Mouse (Mus musculus): ENCODE measurements at regions not wholly inside any gene's neighbourhood (a gene's known extent, or its start where the extent isn't known, plus 50 kb on each side); places are given as distances from the start of the nearest gene placed in this dataset.
A peak's percentile ranks its signal among the peaks of the same experiment; 100 is the strongest.
"Not testable (repeated sequence)": the region's sequence is repeated elsewhere in the genome, so short reads cannot be mapped to it uniquely, and the experiment has no call there.

DNA sequence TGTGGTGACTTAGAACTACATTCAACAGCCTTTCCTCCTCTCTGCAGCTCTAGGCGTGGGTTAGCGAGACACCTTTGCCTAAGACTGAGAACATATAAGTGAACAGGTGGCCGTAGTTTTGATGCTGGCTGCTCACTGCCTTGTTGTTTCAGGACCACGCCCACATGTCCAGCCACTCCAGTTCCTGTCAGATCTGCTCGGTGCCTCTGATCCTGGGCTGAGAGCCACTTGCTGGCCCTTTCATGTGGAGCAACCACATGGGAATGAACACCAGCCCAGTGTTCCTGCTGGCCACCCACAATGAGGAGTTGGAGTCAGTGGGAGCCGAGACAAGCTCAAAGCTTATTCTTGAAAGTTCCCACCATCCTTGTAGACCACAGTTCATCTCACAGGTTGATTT lies 180.5 kb upstream of the Arid1b start:
- no peak for DNase-seq

DNA sequence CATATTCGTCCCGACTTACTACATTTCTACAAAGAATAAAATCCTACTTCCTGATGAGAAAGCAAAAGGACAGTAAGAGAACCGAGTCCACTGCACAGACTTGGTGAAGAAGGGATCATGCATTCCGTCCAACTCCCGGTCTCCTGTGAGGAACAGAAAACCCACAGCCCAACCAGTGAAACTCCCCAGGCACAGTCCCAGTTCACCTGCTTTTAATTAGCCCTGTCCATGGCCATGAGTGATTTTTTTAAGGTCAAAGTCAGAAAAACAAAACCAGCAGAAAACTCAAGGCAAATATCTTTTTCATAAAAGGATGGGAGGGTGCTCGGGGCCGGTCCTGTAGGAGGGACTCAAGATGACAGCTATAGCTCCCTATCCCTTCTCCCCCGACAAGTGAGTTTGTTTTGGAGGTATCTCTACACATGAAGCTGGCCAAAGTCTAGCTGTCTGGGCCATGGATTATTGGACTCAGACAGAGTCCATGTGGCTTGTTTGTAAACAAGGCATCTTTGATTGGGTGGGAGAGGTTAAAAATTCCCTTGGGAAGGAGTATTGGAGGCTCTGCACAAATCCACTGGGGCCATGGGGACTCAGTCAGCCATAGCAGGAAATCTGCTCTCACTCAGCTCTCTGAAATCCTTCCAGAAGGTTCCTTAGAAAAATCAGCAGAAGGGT lies 168.8 kb upstream of the Arid1b start:
- DNase-seq: peak; percentile 68

DNA sequence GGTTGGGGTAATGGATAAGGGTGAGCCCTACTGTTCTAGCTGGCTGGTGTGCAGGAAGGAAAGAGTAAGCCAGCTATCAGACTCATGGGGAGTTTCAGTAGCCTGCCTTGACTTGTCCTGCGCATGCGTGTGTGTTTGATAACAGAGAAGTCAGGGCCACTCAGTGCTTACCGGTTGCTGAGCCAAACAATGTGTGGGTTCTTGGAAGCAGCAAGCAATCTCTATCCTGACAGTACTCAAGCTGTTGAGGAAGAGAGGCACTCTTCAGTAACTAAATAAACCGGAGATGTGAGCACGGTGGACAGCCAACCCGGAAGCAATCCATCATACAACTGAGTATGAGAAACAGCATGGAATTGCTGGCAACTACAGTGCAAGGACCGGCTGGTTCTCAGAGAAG lies 160.1 kb upstream of the Arid1b start:
- DNase-seq: peak; percentile 53

DNA sequence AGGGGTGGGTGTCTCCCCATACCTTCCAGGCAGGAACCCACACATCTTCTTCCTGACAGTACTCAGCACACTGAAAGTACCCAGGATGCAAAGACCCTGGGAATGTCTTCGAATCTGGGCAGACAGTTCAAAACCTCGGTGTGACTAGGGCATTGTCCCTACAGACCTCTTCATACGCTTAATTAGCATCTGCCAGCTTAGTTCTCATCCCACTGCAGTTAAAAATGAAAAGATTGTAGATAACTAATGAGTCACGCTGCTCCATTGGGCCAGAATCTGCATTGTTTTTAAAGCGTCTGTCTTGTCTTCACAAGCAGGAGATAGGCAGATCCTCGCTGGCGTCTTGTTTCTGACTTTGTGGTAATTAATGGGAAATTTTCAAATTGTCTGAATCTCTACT lies 159.6 kb upstream of the Arid1b start:
- DNase-seq: no peak

DNA sequence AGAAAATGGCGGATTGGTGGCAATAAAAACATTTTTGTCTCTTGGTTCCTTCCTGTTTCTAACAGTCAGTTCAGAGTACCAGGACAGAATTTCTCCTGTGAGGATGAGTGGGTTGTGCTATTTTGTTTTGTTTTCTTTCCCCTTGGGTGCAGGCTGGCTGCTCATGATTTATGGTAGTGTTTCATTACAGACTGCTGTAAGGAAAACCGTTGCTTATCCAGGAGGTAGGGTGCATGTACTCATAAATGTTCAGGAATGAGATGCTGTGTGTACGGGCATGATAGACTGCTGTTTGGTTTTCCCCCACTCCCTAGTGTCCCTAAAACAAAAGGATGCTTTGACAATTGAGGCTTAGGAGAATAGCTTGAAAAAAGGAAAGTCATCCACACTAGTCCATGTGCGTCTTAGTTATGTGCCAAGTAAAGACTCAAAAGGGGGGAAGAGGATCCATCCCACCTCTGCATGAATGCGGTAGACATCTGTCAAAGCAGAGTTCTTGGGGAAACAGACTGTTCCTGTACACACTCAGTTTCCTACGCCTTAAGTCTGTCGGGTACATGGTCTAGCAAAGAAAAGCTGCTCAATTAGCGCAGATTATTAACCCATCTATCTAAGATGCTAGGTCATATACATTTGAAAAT lies 158.9 kb upstream of the Arid1b start:
- DNase-seq: no peak

DNA sequence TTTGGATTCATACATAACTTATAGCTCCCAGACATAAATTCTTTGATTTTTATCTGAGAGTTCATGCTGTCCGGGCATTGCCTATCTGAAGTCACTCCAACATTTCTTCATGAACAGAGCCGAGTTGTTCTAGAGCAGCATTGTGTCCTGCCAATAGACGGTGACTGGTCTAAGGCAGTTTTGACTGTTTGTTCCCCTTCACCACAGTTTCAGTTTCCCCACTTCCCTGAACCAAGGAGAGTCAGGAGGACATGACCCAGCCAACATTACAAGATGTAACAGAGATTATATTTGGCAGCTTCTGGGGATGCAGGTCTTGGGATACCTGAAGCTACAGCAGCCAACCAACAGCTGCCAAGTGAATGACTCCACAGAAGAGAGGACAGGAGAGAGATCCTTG lies 154.0 kb upstream of the Arid1b start:
- no peak for DNase-seq

DNA sequence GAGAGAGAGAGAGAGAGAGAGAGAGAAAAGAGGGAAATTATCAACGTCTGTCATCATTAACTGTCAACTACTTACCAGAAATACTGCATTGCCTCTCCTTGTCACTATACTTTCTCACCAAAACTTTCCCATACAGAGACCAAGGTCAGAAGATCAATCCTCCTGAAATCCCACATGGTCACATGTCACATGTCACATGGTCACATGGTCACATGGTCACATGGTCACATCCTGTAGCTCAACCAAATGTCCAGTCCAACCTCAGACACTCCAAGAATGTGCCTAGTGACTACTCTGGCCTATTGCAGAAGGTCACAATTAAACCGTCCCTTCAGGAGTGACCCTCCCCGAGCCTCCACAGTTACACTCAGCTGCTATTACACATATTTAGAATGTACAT lies 135.8 kb upstream of the Arid1b start:
- no peak for DNase-seq

DNA sequence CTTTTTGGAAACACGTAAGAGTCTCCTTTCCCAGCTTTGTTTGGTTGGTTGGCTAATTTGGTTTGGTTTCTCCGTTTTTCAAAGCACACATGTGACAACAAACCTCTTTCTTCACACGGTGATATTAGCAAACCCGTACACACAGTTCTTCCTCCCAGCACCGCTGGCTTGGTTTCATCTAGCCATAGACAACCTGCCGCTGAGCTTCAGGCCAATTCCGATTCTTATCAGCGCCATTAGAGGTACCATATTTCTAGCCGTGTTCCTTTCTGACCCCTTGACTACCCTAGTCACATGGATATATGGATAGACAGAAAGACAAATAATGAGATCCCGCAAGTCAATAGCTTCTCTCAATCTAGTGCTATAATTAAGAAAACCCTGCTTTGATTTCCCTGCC lies 129.2 kb upstream of the Arid1b start:
- no peak for DNase-seq

DNA sequence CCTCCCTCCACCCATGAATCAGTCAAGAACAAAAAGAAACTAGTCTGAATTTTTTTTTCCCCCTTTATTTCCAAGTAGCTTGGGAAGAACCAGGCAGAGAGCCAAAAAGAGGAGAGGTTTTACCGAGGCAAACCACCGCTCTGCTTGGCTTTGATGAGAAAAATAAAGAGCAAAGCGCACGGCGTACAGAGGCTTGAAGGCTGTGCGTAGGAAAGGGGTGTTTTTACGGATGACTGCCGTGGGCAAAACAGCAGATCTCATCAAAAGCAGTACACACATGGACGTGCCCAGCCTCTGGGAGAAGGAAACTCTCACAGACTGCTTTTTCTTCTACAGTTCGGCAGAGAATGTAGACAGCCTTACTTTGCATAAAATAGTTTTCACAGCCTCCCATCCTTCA lies 128.5 kb upstream of the Arid1b start:
- peak; percentile 17 for DNase-seq

DNA sequence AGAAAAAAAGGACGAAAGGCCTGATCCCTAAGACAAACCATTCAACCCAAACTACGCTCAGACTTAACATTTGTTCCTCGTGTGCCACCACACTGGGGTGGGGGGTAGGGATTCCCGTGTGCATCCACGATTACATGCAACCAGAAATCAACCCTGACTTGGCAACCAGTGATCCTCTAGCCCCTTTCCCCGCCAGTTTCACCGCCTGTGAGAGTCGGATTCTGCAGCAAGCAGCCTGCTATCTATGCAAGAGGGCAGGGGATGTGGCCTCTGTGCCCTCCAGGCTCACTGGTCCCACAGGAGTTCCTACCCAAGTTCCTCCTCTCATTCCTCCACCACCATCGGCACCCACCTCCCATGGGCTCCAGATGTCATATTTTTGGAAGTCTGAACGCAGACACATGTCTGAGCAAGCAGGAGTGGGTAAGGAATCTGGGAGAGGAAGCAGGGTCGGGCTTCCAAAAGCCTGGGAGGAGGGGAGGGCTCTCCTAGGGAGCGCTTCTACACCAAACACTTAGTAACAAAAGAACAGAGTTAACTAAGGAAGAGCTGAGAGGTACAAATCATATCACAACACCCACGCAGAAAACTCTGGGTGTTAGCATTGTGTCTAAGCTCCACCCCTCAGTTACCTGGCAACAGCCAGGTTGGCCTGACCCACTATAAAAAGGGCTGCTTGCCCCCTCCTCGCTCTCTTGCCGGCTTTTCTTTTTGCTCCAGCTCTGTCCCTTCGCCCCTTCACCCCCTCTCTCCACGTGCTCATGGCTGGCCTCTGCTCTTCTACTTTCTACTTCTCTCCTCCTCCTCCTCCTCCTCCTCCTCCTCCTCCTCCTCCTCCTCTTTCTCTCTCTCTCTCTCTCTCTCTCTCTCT lies 127.9 kb upstream of the Arid1b start:
- DNase-seq: no peak

DNA sequence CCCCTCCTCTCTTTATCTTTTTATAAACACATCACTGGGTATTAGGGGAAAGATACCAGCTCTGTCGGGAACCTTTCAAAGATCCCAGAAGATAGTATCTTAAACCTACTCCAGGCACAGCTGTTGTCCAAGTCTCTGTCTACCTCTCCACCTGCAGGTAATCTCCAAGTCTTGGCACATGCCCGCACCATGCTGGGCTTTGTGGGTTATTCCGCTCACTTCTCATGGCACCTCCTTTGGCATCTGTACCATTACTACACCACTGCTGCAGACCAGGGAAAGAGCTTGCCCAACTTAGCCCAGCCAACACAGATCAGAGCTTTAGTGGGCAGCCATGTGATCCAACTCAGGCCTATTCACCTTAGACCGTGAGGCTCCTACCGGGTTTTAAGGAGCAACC lies 127.0 kb upstream of the Arid1b start:
- no peak for DNase-seq

DNA sequence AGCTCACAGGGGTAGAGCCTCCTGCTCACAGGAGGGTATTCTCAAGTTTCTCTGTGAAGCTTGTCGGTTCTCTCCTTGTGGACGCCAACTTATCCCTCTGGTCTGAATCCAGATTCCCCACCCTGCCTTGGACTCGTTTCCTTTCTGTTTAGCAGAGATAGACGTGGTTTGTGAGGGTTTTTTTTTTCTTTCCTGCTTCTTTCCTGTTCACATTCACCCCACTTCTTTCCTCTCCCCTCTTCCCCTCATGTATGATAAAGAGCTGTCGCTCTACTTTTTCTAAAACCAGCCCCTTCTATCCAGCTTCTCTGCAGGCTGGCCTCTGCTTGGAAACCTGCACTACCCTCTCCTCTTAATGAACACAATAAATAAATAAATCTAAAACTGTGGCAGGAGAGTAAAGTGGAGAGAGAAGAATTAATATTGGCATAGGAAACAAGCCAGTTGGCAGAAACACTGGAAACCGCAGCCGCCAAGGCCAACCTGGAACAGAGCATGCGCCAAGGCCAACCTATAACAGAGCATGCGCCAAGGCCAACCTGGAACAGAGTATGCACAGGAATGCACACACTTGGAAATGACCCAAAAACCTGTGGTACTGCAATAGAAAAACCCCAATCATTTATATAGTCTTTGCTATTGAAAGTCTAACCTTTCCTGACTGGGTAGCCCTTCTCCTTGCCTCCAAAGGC lies 126.2 kb upstream of the Arid1b start:
- peak; percentile 39 for DNase-seq

DNA sequence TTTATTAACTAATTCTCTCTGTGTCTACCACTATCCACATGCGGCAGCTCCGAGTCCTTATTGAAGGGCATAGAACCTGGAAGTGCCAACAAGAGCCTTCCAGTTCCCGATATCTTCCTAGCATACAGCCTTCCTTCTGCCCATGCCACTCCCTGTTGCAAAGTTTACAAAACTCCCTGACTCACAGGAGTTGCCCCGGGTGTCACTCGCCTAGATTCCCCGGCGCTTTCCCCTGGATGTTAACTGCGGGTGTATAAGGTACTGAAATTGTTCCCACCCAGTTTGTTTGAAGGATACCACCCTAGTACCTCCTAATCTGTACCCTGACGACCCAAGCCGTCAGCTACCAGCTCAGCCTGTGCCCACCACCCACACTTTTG lies 125.7 kb upstream of the Arid1b start:
- DNase-seq: no peak

DNA sequence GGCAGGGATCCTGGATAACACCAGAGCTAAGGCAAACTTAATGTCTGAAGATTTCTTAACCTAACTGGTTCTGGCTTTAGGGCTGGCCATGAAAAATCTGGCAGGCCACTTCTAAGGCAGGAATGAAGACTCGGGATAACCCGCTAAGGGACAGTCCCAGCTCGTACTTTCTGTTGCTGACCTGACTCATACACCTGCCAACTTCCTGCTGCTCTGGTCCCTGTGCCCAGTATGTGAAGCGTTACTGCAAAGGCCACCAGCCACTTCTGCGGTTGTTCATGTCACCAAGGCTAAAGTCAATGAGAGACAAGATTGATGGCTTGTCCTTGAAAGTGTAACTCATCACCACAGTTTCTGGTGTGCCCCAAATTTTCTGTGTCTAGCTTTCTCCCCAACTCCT lies 125.3 kb upstream of the Arid1b start:
- DNase-seq: no peak

DNA sequence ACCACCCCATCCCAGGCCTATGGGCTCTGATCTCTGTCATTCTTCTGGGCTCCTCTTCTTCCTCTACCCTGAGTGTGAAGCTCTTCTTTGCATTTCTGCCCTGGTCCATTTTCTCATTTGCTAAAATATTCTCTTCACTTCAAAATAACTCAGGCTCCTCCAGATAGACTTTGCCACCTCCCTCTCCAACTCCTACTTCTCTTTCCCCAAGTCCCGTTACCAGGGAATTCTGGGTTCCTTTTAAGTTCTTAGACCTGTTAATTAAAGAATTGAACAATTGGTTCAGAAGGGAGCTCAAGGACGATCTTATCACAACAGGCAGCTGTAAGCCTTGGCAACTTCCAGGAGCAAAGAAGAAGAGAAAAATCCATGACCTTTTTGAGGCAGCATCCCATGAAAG lies 122.9 kb upstream of the Arid1b start:
- no peak for DNase-seq

DNA sequence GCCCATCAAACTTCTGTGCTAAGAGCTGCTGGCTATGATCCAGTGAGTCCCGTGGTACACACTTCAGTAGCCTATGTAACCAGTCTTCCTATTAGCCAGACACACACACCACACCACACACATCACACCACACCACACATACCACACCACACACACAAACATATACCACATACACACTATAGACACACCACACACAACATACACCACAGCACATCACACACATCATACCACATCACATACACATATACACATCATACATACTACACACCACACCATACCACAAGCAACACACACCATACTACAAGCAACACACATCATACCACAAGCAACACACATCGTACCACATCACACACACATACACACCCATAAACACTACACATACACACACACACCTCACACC lies 119.7 kb upstream of the Arid1b start:
- no peak for DNase-seq

DNA sequence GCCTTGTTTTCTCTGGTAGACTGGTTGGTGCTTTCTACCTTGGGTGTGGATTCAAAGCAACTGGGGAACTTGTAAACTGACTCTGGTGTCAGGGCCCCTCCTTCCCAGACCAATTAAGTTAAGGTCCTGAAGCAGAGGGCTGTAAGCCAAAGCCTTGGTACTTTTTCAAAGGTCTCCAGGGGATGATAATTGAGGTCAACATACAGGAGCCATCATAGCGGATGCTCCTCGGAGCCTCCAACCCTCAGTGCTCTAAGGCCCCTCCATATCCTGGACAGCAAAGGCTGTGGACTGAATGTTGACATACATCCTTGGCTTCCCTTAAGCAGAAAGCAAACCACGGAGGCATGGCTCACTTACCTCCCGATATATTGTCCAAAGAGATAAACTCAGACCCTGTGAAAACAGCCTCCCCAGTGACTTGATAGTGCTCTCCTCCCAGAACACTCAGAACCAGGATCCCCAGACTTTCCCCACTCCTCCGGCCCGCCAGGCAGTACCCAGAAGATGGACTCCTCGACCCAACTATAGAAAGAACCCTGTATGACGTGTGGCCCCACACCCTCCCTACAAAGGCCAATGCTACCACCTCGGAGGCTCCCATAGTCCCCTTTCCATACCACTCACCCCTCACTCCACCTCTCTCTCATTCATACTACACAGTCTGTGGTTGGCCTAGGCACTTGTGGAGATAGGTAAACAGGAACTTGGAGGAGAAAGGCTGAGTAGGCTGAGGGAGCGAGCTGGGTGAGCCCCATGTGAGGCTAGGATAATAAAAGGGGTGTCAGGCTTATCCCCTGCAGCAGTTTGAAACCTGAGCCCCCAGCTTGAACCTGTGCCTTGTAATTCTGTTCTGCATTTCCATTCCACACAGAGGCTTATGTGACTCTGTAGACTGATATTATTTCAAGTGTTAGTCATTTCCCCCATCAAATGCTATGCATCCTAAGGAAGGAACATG lies 118.8 kb upstream of the Arid1b start:
- DNase-seq: no peak

DNA sequence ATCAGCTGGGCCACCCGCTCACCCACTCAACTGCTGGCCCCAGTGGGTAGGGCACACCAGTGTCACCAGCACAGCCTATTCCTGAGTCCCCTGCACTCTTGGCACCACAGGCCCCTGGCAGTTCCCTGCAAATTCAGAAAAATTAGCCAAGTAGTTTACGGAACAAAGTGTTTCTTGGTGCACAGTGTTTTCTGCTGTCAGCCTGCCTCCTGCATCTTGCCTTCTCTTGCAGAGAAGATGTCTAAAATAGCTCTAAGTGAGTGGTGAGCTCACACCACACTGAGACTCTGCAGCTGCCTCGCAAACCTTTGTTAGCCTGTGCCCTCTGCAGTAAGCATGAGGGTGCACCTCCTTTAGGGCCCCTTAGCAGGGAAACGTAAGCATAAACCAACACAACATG lies 117.7 kb upstream of the Arid1b start:
- no peak for DNase-seq

DNA sequence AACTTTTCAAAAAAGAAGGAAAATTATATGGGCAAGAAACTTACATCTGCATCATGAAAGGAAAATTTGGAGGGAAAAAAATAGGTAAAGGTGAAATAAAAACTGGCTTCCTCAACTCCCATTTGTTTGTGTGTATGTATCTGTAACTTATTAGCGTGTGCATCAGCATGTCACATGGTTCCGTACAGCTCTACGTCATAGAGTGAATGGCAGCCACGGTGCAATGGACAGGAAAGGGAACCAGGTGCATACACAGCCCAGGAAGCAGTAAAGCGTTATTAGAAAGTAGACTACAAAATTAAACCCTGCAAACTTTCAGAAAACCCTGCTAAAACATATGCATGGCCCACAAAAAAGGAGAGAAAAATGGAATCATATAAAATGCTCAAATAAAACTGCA lies 112.7 kb upstream of the Arid1b start:
- no peak for DNase-seq

DNA sequence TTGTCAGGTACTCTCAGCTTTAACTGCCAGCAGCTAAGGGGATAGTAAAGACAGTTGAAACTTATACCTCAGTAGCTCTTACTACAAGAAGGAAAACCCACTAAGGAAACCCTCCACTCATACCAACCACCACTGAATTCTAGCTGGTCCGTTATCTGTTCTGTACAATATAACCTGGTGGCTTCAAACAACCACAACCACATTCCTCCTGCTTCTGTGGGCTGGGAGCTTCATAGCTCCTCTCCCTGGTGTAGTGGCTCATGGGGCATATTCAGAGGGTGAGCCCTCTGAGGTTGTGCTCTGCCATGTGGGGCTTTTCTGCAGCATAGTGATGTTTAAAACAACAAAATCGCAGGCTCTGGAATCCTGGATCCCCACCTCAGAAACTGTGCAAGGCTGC lies 110.0 kb upstream of the Arid1b start:
- no peak for DNase-seq

DNA sequence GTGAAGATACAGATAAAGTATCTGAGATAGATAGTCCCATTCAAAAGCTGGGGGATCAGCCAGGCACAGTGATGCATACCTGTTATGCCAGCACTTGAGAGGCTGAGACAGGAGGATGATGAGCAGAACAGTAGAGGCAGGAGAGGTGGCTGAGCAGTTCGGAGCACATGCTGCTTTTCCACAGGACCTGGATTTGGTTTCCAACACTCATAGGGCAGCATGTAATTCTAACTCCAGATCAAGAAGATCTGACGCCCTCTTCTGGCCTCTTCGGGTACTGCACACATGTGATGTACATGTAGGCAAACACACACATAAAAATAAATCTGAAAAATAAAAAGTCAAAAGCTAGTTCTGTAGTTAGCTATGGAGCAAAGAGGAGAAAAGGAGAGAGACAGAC lies 109.4 kb upstream of the Arid1b start:
- no peak for DNase-seq

DNA sequence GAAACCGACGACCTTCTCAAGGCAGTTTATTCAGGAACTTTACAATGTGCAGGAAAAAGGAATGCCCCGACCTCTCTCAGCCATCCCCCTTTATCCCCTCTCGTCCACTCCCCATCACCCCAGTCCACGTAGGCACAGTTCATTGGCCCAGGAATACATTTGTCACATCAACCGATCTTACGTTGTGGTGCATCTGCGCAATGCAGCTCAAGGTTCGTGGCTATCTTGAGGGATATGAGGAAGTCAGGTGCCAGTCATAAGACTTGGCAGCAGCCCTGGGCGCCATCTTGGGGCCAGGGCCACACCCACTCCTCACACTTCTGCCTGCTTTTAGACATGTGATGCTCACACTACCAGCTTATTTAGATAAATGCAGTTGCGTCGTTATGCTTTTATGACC lies 106.8 kb upstream of the Arid1b start:
- DNase-seq: not testable (repeated sequence)

All from kidney, adult 9 months (tissue).